Mouse (Mus musculus) adrenal gland (tissue): ENCODE data around the gene Phkb.

Experiments
- intact Hi-C: fragments of 180-260 bp; cut with DNase I; formaldehyde crosslinking; loops from one replicate; pipeline ENCODE4 v1.15.1; 2025

Gene Phkb

GRCm38 (mm10) chr8:85937343-85937742 lies 96.6 kb downstream of the Phkb start:
- intact Hi-C loops: no loop called here

- intact Hi-C loops: no loop called here
Observed at GRCm38 (mm10) chr8:85944820-85945219, 104.1 kb downstream of the Phkb start.

- intact Hi-C loops: no loop called here
Observed at GRCm38 (mm10) chr8:85958391-85958790, 117.6 kb downstream of the Phkb start.

- intact Hi-C loops: no loop called here
Observed at GRCm38 (mm10) chr8:85959880-85960279, 119.1 kb downstream of the Phkb start.

GRCm38 (mm10) chr8:85977588-85978077 lies 136.9 kb downstream of the Phkb start:
- intact Hi-C loops: no loop called here

- intact Hi-C loops: no loop called here
Observed at GRCm38 (mm10) chr8:85992911-85993310, 152.2 kb downstream of the Phkb start.

GRCm38 (mm10) chr8:85993661-85994060 lies 152.9 kb downstream of the Phkb start:
- intact Hi-C loops: no loop called here

- intact Hi-C loops: no loop called here
Observed at GRCm38 (mm10) chr8:85995971-85996370, 155.2 kb downstream of the Phkb start.

- intact Hi-C loops: no loop called here
Observed at GRCm38 (mm10) chr8:86006485-86006884, 165.7 kb downstream of the Phkb start.

GRCm38 (mm10) chr8:86016806-86017205 lies 176.0 kb downstream of the Phkb start:
- intact Hi-C loops: no loop called here

- intact Hi-C loops: no loop called here
Observed at GRCm38 (mm10) chr8:86028646-86029312, 188.0 kb downstream of the Phkb start.

GRCm38 (mm10) chr8:86029451-86029850 lies 188.7 kb downstream of the Phkb start:
- intact Hi-C loops: no loop called here

- intact Hi-C loops: no loop called here
Observed at GRCm38 (mm10) chr8:86034662-86035365, 194.1 kb downstream of the Phkb start.

- intact Hi-C loops: no loop called here
Observed at GRCm38 (mm10) chr8:86035371-86035770, 194.6 kb downstream of the Phkb start.

GRCm38 (mm10) chr8:86038462-86038861 lies 197.7 kb downstream of the Phkb start:
- intact Hi-C loops: no loop called here

- intact Hi-C loops: no loop called here
Observed at GRCm38 (mm10) chr8:86042049-86042448, 201.3 kb downstream of the Phkb start.

GRCm38 (mm10) chr8:86050882-86051281 lies 210.1 kb downstream of the Phkb start:
- intact Hi-C loops: no loop called here

GRCm38 (mm10) chr8:86052003-86052402 lies 211.2 kb downstream of the Phkb start:
- intact Hi-C loops: no loop called here

- intact Hi-C loops: no loop called here
Observed at GRCm38 (mm10) chr8:86058618-86059017, 217.9 kb downstream of the Phkb start.

GRCm38 (mm10) chr8:86059130-86059529 lies 218.4 kb downstream of the Phkb start:
- intact Hi-C loops: no loop called here

GRCm38 (mm10) chr8:86063411-86063810 lies 222.7 kb downstream of the Phkb start:
- intact Hi-C loops: no loop called here

- intact Hi-C loops: no loop called here
Observed at GRCm38 (mm10) chr8:86079433-86079832, 238.7 kb downstream of the Phkb start.

GRCm38 (mm10) chr8:86083346-86083745 lies 242.6 kb downstream of the Phkb start:
- intact Hi-C loops: no loop called here
